Mouse (Mus musculus): ENCODE data around the gene Osm.

The Osm gene

GRCm38 (mm10) chr11:4216248-4217000, 19.8 kb upstream of the Osm start:
- DNase-seq: no peak

GRCm38 (mm10) chr11:4217914-4218629, 18.1 kb upstream of the Osm start, which contains the start of gene Castor1:
Castor1 (plus strand) TSS chr11:4218225.
- DNase-seq: peak; percentile 86 to 88

GRCm38 (mm10) chr11:4218637-4219036, 17.6 kb upstream of the Osm start:
- no peak for DNase-seq

- DNase-seq: peak; percentile 27
Measured at GRCm38 (mm10) chr11:4219317-4219751, 16.9 kb upstream of the Osm start.

- DNase-seq: no peak
Measured at GRCm38 (mm10) chr11:4219908-4220307, 16.3 kb upstream of the Osm start.

- peak; percentile 81 to 87 for DNase-seq
Measured at GRCm38 (mm10) chr11:4220443-4221400, 15.5 kb upstream of the Osm start.

GRCm38 (mm10) chr11:4222046-4222950, 13.9 kb upstream of the Osm start:
- no peak for DNase-seq

GRCm38 (mm10) chr11:4223393-4224188, 12.6 kb upstream of the Osm start:
- no peak for DNase-seq

GRCm38 (mm10) chr11:4224223-4224622, 12.0 kb upstream of the Osm start:
- no peak for DNase-seq

GRCm38 (mm10) chr11:4226569-4227325, 9.5 kb upstream of the Osm start:
- no peak for DNase-seq

- no peak for DNase-seq
Measured at GRCm38 (mm10) chr11:4228463-4228862, 7.8 kb upstream of the Osm start.

- DNase-seq: no peak
Measured at GRCm38 (mm10) chr11:4229841-4230240, 6.4 kb upstream of the Osm start.

GRCm38 (mm10) chr11:4231435-4231834, 4.8 kb upstream of the Osm start:
- DNase-seq: no peak

GRCm38 (mm10) chr11:4232644-4233043, 3.6 kb upstream of the Osm start:
- DNase-seq: no peak

- no peak for DNase-seq
Measured at GRCm38 (mm10) chr11:4235052-4235655, 1.1 kb upstream of the Osm start.

GRCm38 (mm10) chr11:4236546-4237067, 387 bp downstream of the Osm start:
- DNase-seq: peak; percentile 46 to 53

- DNase-seq: peak; percentile 66 to 80
Measured at GRCm38 (mm10) chr11:4237389-4237912, 1.2 kb downstream of the Osm start.

- DNase-seq: no peak
Measured at GRCm38 (mm10) chr11:4238167-4238566, 1.9 kb downstream of the Osm start.

GRCm38 (mm10) chr11:4239691-4240090, 3.5 kb downstream of the Osm start:
- DNase-seq: no peak

Data from thymus, postnatal 36 days (tissue).